Mouse (Mus musculus): Measurements from ENCODE around the gene AY074887.

GRCm38 (mm10) chr9:54969972-54970637, 19.3 kb upstream of the AY074887 start:
- TF ChIP-seq POLR2A (IDR thresholded peaks at IDR 0.05; ENCODE audit: extremely low read depth, insufficient read depth, low read length) (no peak), CTCF (IDR thresholded peaks at IDR 0.05; ENCODE audit: extremely low read depth, insufficient read depth, low read length) (no peak)
